Mouse (Mus musculus) cerebellum, adult 2 months (tissue): ENCODE data around the gene Nos1.

ENCODE experiments used
- CTCF ChIP-seq: fragments of 200-500 bp; IDR thresholded peaks from 2 replicates; pipeline ENCODE4 v1.5.1; 2011; ENCODE audit warnings: low read depth, mild to moderate bottlenecking, control low read depth, low read length, moderate library complexity, borderline replicate concordance; ENCODE audit not compliant: insufficient read depth
- POLR2A ChIP-seq: fragments of 200-500 bp; IDR thresholded peaks from 2 replicates; pipeline ENCODE4 v1.6.1; 2011; ENCODE audit warnings: low read length, control low read depth, borderline replicate concordance; ENCODE audit not compliant: insufficient read depth

DNA sequence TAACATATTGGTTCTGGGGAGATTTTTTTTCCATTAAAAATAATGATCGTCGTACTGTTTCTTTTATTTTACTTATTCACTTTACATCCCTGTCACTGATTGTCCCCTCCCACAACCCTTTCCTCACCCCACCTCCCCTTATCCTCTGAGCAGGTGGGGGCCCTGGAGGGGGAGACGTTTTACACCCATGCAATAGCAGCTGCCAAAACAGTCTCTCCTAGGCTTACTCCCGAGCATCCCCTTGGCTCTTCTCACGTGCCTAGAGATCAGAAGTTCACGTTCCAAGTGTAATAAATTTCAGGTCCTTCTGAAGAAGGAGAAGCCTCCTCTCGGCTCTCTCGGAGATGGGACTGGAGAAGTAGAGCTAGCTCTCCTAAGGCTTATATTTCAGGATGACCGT, 20.0 kb downstream of the Nos1 start:
- TF ChIP-seq POLR2A, result no peak
- no peak for TF ChIP-seq CTCF
